Mouse (Mus musculus): ENCODE data around the gene Capn1. TPM values are rescaled to one million over a fixed set of nuclear protein-coding genes. Genes with fewer than 3 reads are reported as not detected.

Gene Capn1
- total RNA-seq, 1 experiment from 2014 or later = 45.8 TPM

Other genes with a start within 250 kb of the Capn1 start
- 37.3 to 55.9 TPM (median 44.9 TPM) in 3 replicates for gene Scyl1, start 244.5 kb downstream of the Capn1 start, total RNA-seq (2017)
- 32.8 to 50.6 TPM (median 34.5 TPM) in 3 replicates for gene Frmd8, start 140.6 kb downstream of the Capn1 start, total RNA-seq (2017)
- 64.4 to 73.5 TPM (median 69.7 TPM) in 3 replicates for gene Slc25a45, start 138.1 kb downstream of the Capn1 start, total RNA-seq (2017)
- gene Tigd3, start 121.7 kb downstream of the Capn1 start, total RNA-seq (2017) = 0.64 to 0.97 TPM (median 0.95 TPM) in 3 replicates
- gene Dpf2, start 102.9 kb downstream of the Capn1 start, total RNA-seq (2017) = 50.3 to 76.6 TPM (median 76.0 TPM) in 3 replicates
- gene Cdc42ep2, start 91.1 kb downstream of the Capn1 start, total RNA-seq (2017) = 14.7 to 32.1 TPM (median 27.0 TPM) in 3 replicates
- 16.7 to 31.5 TPM (median 26.8 TPM) in 3 replicates for gene Pola2, start 51.7 kb downstream of the Capn1 start, total RNA-seq (2017)
- not detected in 3 replicates for gene Slc22a20, start 29.8 kb downstream of the Capn1 start, total RNA-seq (2017)
- 7.7 to 16.8 TPM (median 11.2 TPM) in 3 replicates for gene Syvn1, start 30.7 kb upstream of the Capn1 start, total RNA-seq (2017)
- 10.1 to 30.8 TPM (median 29.6 TPM) in 3 replicates for gene Mrpl49, start 41.9 kb upstream of the Capn1 start, total RNA-seq (2017)
- 2,354 to 3,035 TPM (median 2,719 TPM) in 3 replicates for gene Fau, start 41.9 kb upstream of the Capn1 start, total RNA-seq (2017)
- gene Znhit2, start 45.3 kb upstream of the Capn1 start, total RNA-seq (2017) = 4.8 to 9.3 TPM (median 8.4 TPM) in 3 replicates
- 5.5 to 18.5 TPM (median 8.9 TPM) in 3 replicates for gene Tm7sf2, start 52.5 kb upstream of the Capn1 start, total RNA-seq (2017)
- gene Vps51, start 61.3 kb upstream of the Capn1 start, total RNA-seq (2017) = 61.1 to 80.8 TPM (median 75.6 TPM) in 3 replicates
- gene Tmem262, start 64.1 kb upstream of the Capn1 start, total RNA-seq (2017) = not detected in 3 replicates
- gene Gm28374, start 66.4 kb upstream of the Capn1 start, total RNA-seq (2017) = 0.43 TPM in 1 of 3 replicates, not detected in the others
- gene Zfpl1, start 69.1 kb upstream of the Capn1 start, total RNA-seq (2017) = 29.3 to 49.8 TPM (median 34.6 TPM) in 3 replicates
- gene Cdca5, start 69.1 kb upstream of the Capn1 start, total RNA-seq (2017) = 0.49 to 0.76 TPM (median 0.75 TPM) in 3 replicates
- gene AC131692.1, start 78.5 kb upstream of the Capn1 start, total RNA-seq (2017) = 1.4 TPM in 1 of 3 replicates, not detected in the others
- 1.3 TPM in 1 of 3 replicates, not detected in the others for gene Naaladl1, start 89.9 kb upstream of the Capn1 start, total RNA-seq (2017)
- 2.1 to 2.6 TPM (median 2.1 TPM) in 3 replicates for gene Sac3d1, start 102.8 kb upstream of the Capn1 start, total RNA-seq (2017)
- 8.8 to 22.5 TPM (median 11.5 TPM) in 3 replicates for gene Snx15, start 112.4 kb upstream of the Capn1 start, total RNA-seq (2017)
- gene Batf2, start 125.1 kb upstream of the Capn1 start, total RNA-seq (2017) = 0.78 to 5.3 TPM (median 1.9 TPM) in 3 replicates
- gene Arl2, start 125.7 kb upstream of the Capn1 start, total RNA-seq (2017) = 4.8 to 9.6 TPM (median 5.8 TPM) in 3 replicates
- not detected in 3 replicates for gene Majin, start 168.5 kb upstream of the Capn1 start, total RNA-seq (2017)
- gene Gpha2, start 210.5 kb upstream of the Capn1 start, total RNA-seq (2017) = not detected in 3 replicates
- 15.6 to 22.7 TPM (median 18.0 TPM) in 3 replicates for gene Ppp2r5b, start 220.0 kb upstream of the Capn1 start, total RNA-seq (2017)
- 32.7 to 41.0 TPM (median 33.2 TPM) in 3 replicates for gene Atg2a, start 225.8 kb upstream of the Capn1 start, total RNA-seq (2017)

Measured in monocyte, adult 5-6 weeks (primary cell).